Mouse (Mus musculus) cerebellum, postnatal 25 days (tissue): ENCODE data around the gene Zfp90.
"Not testable (repeated sequence)": the region's sequence is repeated elsewhere in the genome, so short reads cannot be mapped to it uniquely, and the experiment has no call there.

Experiments used
- DNase-seq, 2 experiments: peaks; one replicate each; pipeline ENCODE4 v3.0.0; 2021; ENCODE audit warnings: mixed read lengths in 2 of 2

Gene Zfp90

GRCm38 (mm10) chr8:106415182-106415971 lies at the start of gene Zfp90:
TSS of gene Zfp90 (plus strand) at chr8:106415327.
- DNase-seq, result peak; percentile 95 to 96

- no peak for DNase-seq
Observed at GRCm38 (mm10) chr8:106368501-106368900, 46.6 kb upstream of the Zfp90 start.

- DNase-seq, result no peak
Observed at GRCm38 (mm10) chr8:106369069-106369468, 46.1 kb upstream of the Zfp90 start.

GRCm38 (mm10) chr8:106375957-106376356 lies 39.2 kb upstream of the Zfp90 start:
- DNase-seq, result no peak

GRCm38 (mm10) chr8:106376862-106377261 lies 38.3 kb upstream of the Zfp90 start:
- peak; percentile 65 to 75 for DNase-seq

- peak; percentile 36 to 39 for DNase-seq
Observed at GRCm38 (mm10) chr8:106378501-106379048, 36.6 kb upstream of the Zfp90 start.

- DNase-seq, result no peak
Observed at GRCm38 (mm10) chr8:106379357-106379756, 35.8 kb upstream of the Zfp90 start.

- no peak for DNase-seq
Observed at GRCm38 (mm10) chr8:106381026-106381425, 34.1 kb upstream of the Zfp90 start.

- DNase-seq, result no peak
Observed at GRCm38 (mm10) chr8:106387801-106388415, 27.2 kb upstream of the Zfp90 start.

- DNase-seq, result no peak
Observed at GRCm38 (mm10) chr8:106394493-106394892, 20.6 kb upstream of the Zfp90 start.

- DNase-seq, result peak; percentile 67 to 73
Observed at GRCm38 (mm10) chr8:106399694-106400093, 15.4 kb upstream of the Zfp90 start.

GRCm38 (mm10) chr8:106400181-106400580 lies 14.9 kb upstream of the Zfp90 start:
- DNase-seq, result no peak

- DNase-seq, result peak; percentile 80 to 87
Observed at GRCm38 (mm10) chr8:106403246-106403933, 11.7 kb upstream of the Zfp90 start.

GRCm38 (mm10) chr8:106404825-106405224 lies 10.3 kb upstream of the Zfp90 start:
- DNase-seq, result no peak

- DNase-seq, result peak; percentile 44 to 47
Observed at GRCm38 (mm10) chr8:106405810-106406209, 9.3 kb upstream of the Zfp90 start.

- no peak for DNase-seq
Observed at GRCm38 (mm10) chr8:106410055-106410454, 5.1 kb upstream of the Zfp90 start.

GRCm38 (mm10) chr8:106410564-106410963 lies 4.6 kb upstream of the Zfp90 start:
- no peak for DNase-seq

- DNase-seq, result peak; percentile 71 to 83
Observed at GRCm38 (mm10) chr8:106411783-106412451, 3.2 kb upstream of the Zfp90 start.

GRCm38 (mm10) chr8:106417692-106418091 lies 2.6 kb downstream of the Zfp90 start:
- DNase-seq, result no peak

- DNase-seq, result no peak
Observed at GRCm38 (mm10) chr8:106431088-106431487, 16.0 kb downstream of the Zfp90 start.

- not testable (repeated sequence) for DNase-seq
Observed at GRCm38 (mm10) chr8:106431952-106432351, 16.8 kb downstream of the Zfp90 start.

GRCm38 (mm10) chr8:106432954-106433570 lies 17.9 kb downstream of the Zfp90 start:
- peak; percentile 86 to 92 for DNase-seq
